Mouse (Mus musculus) MEL (cell line): Measurements from ENCODE around the gene Brinp3.

Experiments
- BHLHE40 ChIP-seq: IDR thresholded peaks from 2 replicates; pipeline ENCODE4 v1.6.1; 2012; ENCODE audit warnings: low read depth, mild to moderate bottlenecking, inconsistent platforms, low read length, improper control_type of control experiment, borderline replicate concordance
- CTCF ChIP-seq, 3 experiments: IDR thresholded peaks in 2 of 3; conservative IDR thresholded peaks in 1 of 3; 2 replicates each; pipeline ENCODE4 v1.5.1; 2011 to 2012; ENCODE audit warnings: low read length in 3 of 3, low read depth in 2 of 3, mild to moderate bottlenecking in 2 of 3, improper control_type of control experiment in 1 of 3, inconsistent platforms in 1 of 3, mixed read lengths in 1 of 3, moderate library complexity in 1 of 3; ENCODE audit not compliant: control insufficient read depth in 1 of 3, insufficient read depth in 1 of 3, poor library complexity in 1 of 3, severe bottlenecking in 1 of 3
- EP300 ChIP-seq, 2 experiments: IDR thresholded peaks; 2 replicates each; pipeline ENCODE4 v1.6.1; 2011; ENCODE audit warnings: improper control_type of control experiment in 2 of 2, low read length in 2 of 2, low read depth in 1 of 2, mild to moderate bottlenecking in 1 of 2
- GATA1 ChIP-seq: IDR thresholded peaks from 2 replicates; pipeline ENCODE4 v1.6.1; 2011; ENCODE audit warnings: low read depth, low read length, improper control_type of control experiment
- JUND ChIP-seq: IDR thresholded peaks from 2 replicates; pipeline ENCODE4 v1.6.1; 2011; ENCODE audit warnings: low read depth, mild to moderate bottlenecking, improper control_type of control experiment, low read length
- POLR2A ChIP-seq, 2 experiments: IDR thresholded peaks; 2 replicates each; pipeline ENCODE4 v1.6.1; 2011 to 2012; ENCODE audit warnings: low read length in 2 of 2, mild to moderate bottlenecking in 2 of 2, control low read depth in 1 of 2, improper control_type of control experiment in 1 of 2, low read depth in 1 of 2, moderate library complexity in 1 of 2; ENCODE audit not compliant: control insufficient read depth in 1 of 2, insufficient read depth in 1 of 2, poor library complexity in 1 of 2
- RCOR1 ChIP-seq: IDR thresholded peaks from 2 replicates; pipeline ENCODE4 v1.6.1; 2012; ENCODE audit warnings: low read depth, mild to moderate bottlenecking, inconsistent platforms, low read length, improper control_type of control experiment
- TCF12 ChIP-seq: IDR thresholded peaks from 2 replicates; pipeline ENCODE4 v1.6.1; 2014; ENCODE audit warnings: low read depth, mild to moderate bottlenecking, inconsistent platforms, low read length, improper control_type of control experiment, moderate library complexity

DNA sequence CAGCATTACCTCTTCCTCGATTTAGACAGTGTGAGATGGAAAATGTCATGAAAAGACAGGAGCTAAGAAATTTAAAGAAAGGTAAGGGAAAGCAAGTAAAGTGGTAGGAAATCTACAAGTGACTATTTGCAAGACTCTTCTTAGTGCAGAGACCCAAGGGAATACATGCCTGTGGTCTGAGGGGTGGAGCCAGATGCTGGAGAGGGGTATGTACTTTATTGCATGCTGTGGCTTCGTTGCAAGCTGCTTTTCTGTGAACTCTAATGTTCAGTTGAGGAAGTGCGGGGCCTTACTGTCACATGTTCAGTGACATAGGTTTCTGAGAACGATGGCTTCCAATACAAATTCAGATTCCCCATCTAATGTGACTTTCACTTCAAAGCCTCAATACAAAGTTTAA, 313.2 kb downstream of the Brinp3 start:
- TF ChIP-seq CTCF (IDR thresholded peaks at IDR 0.05 in 2 of 3, conservative IDR thresholded peaks at IDR 0.05 in 1 of 3; ENCODE audit: control insufficient read depth in 1 of 3, insufficient read depth in 1 of 3, low read depth in 2 of 3, low read length in 3 of 3, poor library complexity in 1 of 3, severe bottlenecking in 1 of 3) (no peak), POLR2A (IDR thresholded peaks at IDR 0.05; ENCODE audit: control insufficient read depth in 1 of 2, insufficient read depth in 1 of 2, low read depth in 1 of 2, low read length in 2 of 2, poor library complexity in 1 of 2) (no peak), EP300 (IDR thresholded peaks at IDR 0.05; ENCODE audit: low read depth in 1 of 2, low read length in 2 of 2) (no peak), RCOR1 (no peak), JUND (no peak), TCF12 (no peak), GATA1 (no peak), BHLHE40 (no peak)
